Mouse (Mus musculus) ES-E14 (cell line): ENCODE measurements at regions not wholly inside any gene's neighbourhood (a gene's known extent, or its start where the extent isn't known, plus 50 kb on each side); places are given as distances from the start of the nearest gene placed in this dataset.

Experiments used
- CHD2 ChIP-seq: IDR thresholded peaks from 2 replicates; pipeline ENCODE4 v1.6.1; 2014; ENCODE audit warnings: mild to moderate bottlenecking, low read depth, low read length, inconsistent platforms
- HCFC1 ChIP-seq: IDR thresholded peaks from 2 replicates; pipeline ENCODE4 v1.6.1; 2012; ENCODE audit warnings: low read length, inconsistent platforms, borderline replicate concordance; ENCODE audit not compliant: insufficient read depth
- MAFK ChIP-seq: IDR thresholded peaks from 2 replicates; pipeline ENCODE4 v1.6.1; 2014; ENCODE audit warnings: mild to moderate bottlenecking, low read depth, low read length, inconsistent platforms; ENCODE audit not compliant: insufficient read depth
- ZC3H11A ChIP-seq: IDR thresholded peaks from 2 replicates; pipeline ENCODE4 v1.6.1; 2012; ENCODE audit warnings: low read depth, mild to moderate bottlenecking, inconsistent platforms, low read length, borderline replicate concordance
- ZNF384 ChIP-seq: IDR thresholded peaks from 2 replicates; pipeline ENCODE4 v1.6.1; 2012; ENCODE audit warnings: low read depth, low read length, inconsistent platforms

DNA sequence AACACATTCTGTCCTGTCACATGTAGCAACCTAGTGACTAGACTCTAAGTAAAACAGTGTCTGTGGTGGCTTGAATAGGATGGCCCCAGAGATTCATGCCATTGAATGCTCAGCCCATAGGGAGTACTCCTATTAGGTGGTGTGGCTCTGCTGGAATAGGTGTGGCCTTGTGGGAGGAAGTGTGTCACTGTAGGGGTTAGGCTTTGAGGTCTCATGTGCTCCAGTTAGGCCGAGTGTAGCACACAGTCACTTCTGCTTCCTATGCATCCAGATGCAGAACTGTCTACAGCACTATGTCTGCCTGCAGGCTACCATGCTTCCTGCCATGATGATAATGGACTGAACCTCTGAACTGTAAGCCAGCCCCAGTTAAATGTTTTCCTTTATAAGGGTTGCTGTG is 144.5 kb upstream of the Fbxo11 start:
- TF ChIP-seq HCFC1 (no peak), MAFK (no peak), ZC3H11A (no peak), ZNF384 (no peak), CHD2 (no peak)
